Mouse (Mus musculus): ENCODE data around the gene Cenpw. TPM values are rescaled to one million over a fixed set of nuclear protein-coding genes. Genes with fewer than 3 reads are reported as not detected.
A peak's percentile ranks its signal among the peaks of the same experiment; 100 is the strongest.

Gene Cenpw
- polyA plus RNA-seq (2015; fragmentation: Nextera tagmentation; extraction: Ambion mirVana) = 16.2 and 19.4 TPM in 2 replicates

- H3K4me1 ChIP-seq = peaks cover 4% of the 10 kb centered on the region; the same call in 1 of the 2 replicates
- H3K27ac ChIP-seq (replicated peaks) = no peak within 1 kb of the TSS
- peak within 1 kb of the TSS; percentile 64 for H3K4me3 ChIP-seq (replicated peaks)
- H3K9me3 ChIP-seq (replicated peaks) = no peaks in the 10 kb centered on the region
- peak within 1 kb of the TSS; percentile 60 for H3K9ac ChIP-seq (replicated peaks)
- peak; percentile 100 for ATAC-seq (ENCODE audit: low FRiP score)
- H3K4me2 ChIP-seq = peak within 1 kb of the TSS; percentile 97
- WGBS = under 1% methylated on average over 54 of the region's 55 CpGs
- H3K27me3 ChIP-seq (replicated peaks) = no peaks in the 10 kb centered on the region
- H3K36me3 ChIP-seq = no peaks in the 10 kb centered on the region
Measured at GRCm38 (mm10) chr10:30199916-30200826, at the start of gene Cenpw. Cenpw (minus strand) TSS chr10:30200560.

- Histone ChIP-seq H3K27me3 (replicated peaks) (no peaks in the 10 kb centered on the region), H3K36me3 (no peaks in the 10 kb centered on the region), H3K27ac (replicated peaks) (no peak overlapping the region), H3K9ac (replicated peaks) (no peak overlapping the region), H3K4me2 (no peak overlapping the region), H3K4me3 (replicated peaks) (no peak overlapping the region), H3K9me3 (replicated peaks) (no peaks in the 10 kb centered on the region), H3K4me1 (no peaks in the 10 kb centered on the region)
- no peak for ATAC-seq (ENCODE audit: low FRiP score)
- WGBS = 77% methylated on average over 3 of the region's 3 CpGs
Measured at GRCm38 (mm10) chr10:30249654-30250053, 49.3 kb upstream of the Cenpw start.

- 70% methylated on average over 5 of the region's 5 CpGs for WGBS
- Histone ChIP-seq H3K4me1 (peaks cover 4% of the 10 kb centered on the region; the same call in 1 of the 2 replicates), H3K9ac (replicated peaks) (no peak overlapping the region), H3K9me3 (replicated peaks) (no peaks in the 10 kb centered on the region), H3K4me2 (peak overlapping the region; percentile 97), H3K4me3 (replicated peaks) (peak overlapping the region; percentile 64), H3K36me3 (no peaks in the 10 kb centered on the region), H3K27me3 (replicated peaks) (no peaks in the 10 kb centered on the region), H3K27ac (replicated peaks) (no peak overlapping the region)
- no peak for ATAC-seq (ENCODE audit: low FRiP score)
Measured at GRCm38 (mm10) chr10:30199501-30199900, 859 bp downstream of the Cenpw start.

- WGBS = 88% methylated on average over 4 of the region's 4 CpGs
- Histone ChIP-seq H3K36me3 (no peaks in the 10 kb centered on the region), H3K9ac (replicated peaks) (no peak overlapping the region), H3K9me3 (replicated peaks) (no peaks in the 10 kb centered on the region), H3K27ac (replicated peaks) (no peak overlapping the region), H3K4me3 (replicated peaks) (no peak overlapping the region), H3K4me1 (no peaks in the 10 kb centered on the region), H3K27me3 (replicated peaks) (no peaks in the 10 kb centered on the region), H3K4me2 (no peak overlapping the region)
- no peak for ATAC-seq (ENCODE audit: low FRiP score)
Measured at GRCm38 (mm10) chr10:30167700-30168099, 32.7 kb downstream of the Cenpw start.
